Mouse (Mus musculus): ENCODE results near the gene Tent5a. TPM values are rescaled to one million over a fixed set of nuclear protein-coding genes. Genes with fewer than 3 reads are reported as not detected.

The Tent5a gene
- total and polyA plus RNA-seq, 2 experiments from 2014 or later, result 3.0 to 3.8 TPM

DNA sequence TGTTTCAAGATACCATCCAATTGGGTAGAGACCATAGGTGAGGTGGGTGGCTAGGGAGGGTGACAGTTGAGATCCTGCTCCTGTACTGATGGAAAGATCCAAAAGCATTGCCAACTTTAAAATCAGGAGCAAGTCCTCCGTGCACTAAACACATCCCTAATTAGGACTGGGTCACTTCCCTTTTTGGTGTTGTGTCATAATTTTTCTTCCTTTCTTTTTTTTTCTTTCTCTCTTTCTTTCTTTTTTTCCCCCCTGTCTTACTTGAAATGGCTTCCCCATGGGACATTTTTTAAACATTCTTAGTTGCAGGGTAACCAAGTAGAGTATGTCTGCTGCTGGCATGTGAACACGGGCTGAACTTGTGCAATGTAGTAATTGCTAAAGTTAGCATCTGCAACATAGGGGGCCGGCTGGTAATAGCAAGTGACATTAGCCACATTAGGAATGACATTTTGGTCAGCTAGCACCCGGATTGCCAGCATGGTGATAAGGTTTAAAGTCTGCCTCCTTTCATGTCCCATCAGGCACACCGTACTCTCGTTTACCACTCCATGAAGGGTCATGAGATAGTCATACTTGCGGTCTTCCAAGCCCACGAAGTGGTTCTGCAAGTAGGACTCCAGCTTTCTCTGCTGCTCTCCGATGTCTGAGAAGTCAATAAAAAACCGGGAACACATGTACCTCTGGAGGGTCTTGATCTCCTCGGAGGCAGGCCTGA, 2.8 kb downstream of the Tent5a start:
- no peak for DNase-seq (ENCODE audit: low spot score)
- no peaks in the 10 kb centered on the region for H3K9me3 ChIP-seq (ENCODE audit: low read length)
- WGBS, result 84% methylated on average over 11 of the region's 11 CpGs
- H3K9ac ChIP-seq (replicated peaks; ENCODE audit: low read length, poor library complexity, severe bottlenecking), result no peak overlapping the region
- H3K4me2 ChIP-seq (ENCODE audit: low read depth, low read length, poor library complexity, severe bottlenecking), result peak overlapping the region; percentile 95
- TF ChIP-seq CTCF (IDR thresholded peaks at IDR 0.05), result no peak
- peak overlapping the region; percentile 58; the same call in 1 of the 2 replicates for H3K4me3 ChIP-seq (ENCODE audit: low read depth, low read length)
- no peaks in the 10 kb centered on the region for H3K4me1 ChIP-seq (ENCODE audit: insufficient read depth, low read length)
- H3K27ac ChIP-seq (ENCODE audit: low read depth, low read length), result no peak overlapping the region
- no peaks in the 10 kb centered on the region for H3K36me3 ChIP-seq (ENCODE audit: insufficient read depth, low read length)
- no peaks in the 10 kb centered on the region for H3K27me3 ChIP-seq (ENCODE audit: insufficient read depth, low read length)
- no peak for ATAC-seq (ENCODE audit: low FRiP score)

DNA sequence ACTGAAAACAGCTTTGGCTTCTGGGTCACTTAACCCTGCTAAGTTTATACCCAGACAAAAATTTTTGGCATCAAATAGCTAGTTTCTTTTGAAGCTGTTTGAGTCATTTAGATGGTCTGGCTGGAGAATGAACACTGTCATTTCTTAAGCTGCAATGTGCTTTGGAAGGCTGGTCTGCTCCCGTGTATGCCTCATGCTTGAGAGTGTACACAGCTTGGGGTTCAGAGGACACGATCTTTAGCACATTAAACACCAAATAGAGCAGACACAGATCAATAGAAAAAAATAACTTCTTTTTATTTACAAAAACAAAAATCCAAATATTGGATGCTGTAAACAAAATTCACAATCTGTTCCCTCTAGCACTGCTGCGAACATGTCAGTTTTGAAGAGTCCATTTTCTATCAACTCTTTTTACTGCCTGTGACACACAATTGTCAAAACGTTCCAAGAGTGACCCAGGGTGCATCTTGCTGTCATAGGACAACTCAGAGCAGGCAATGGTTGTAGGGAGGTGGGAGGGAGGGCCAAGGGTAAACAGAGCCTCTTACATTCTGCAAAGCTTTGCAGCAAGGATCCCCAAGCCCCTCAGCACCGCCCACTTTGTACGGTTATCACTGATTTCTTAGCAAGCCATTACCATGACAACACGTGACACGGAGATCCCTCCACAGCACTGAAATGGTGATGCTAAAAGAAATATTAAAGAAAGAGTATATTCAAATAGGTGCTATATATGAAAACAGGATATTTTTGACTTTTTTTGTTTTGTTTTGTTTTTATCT, 6.8 kb downstream of the Tent5a start:
- Histone ChIP-seq H3K27me3 (ENCODE audit: insufficient read depth, low read length) (no peaks in the 10 kb centered on the region), H3K36me3 (ENCODE audit: insufficient read depth, low read length) (no peaks in the 10 kb centered on the region), H3K27ac (ENCODE audit: low read depth, low read length) (no peak overlapping the region), H3K4me1 (ENCODE audit: insufficient read depth, low read length) (no peaks in the 10 kb centered on the region), H3K4me2 (ENCODE audit: low read depth, low read length, poor library complexity, severe bottlenecking) (no peak overlapping the region), H3K9ac (replicated peaks; ENCODE audit: low read length, poor library complexity, severe bottlenecking) (no peak overlapping the region), H3K4me3 (ENCODE audit: low read depth, low read length) (no peak overlapping the region), H3K9me3 (ENCODE audit: low read length) (no peaks in the 10 kb centered on the region)
- DNase-seq (ENCODE audit: low spot score) (no peak), ATAC-seq (ENCODE audit: low FRiP score) (no peak)
- no peak for TF ChIP-seq CTCF (IDR thresholded peaks at IDR 0.05)
- WGBS, result 45% methylated on average over 8 of the region's 8 CpGs

DNA sequence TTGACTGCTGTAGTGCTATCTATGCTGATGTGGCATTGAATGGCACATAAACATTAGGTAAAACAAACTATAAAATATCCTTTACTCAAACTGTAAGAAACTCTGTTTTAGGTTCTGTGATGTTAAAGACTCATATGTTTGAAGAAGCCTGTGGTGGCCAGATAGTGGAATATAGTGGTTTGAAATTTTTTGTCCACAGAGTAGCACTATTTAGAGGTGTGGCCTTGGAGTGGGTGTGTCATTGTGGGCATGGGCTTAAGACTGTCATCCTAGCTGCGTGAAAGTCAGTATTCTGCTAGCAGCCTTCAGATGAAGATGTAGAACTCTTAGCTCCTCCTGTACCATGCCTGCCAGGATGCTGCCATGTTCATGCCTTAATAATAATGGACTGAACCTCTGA, 11.0 kb downstream of the Tent5a start:
- Histone ChIP-seq H3K9me3 (ENCODE audit: low read length) (no peaks in the 10 kb centered on the region), H3K27ac (ENCODE audit: low read depth, low read length) (no peak overlapping the region), H3K36me3 (ENCODE audit: insufficient read depth, low read length) (no peaks in the 10 kb centered on the region), H3K4me1 (ENCODE audit: insufficient read depth, low read length) (no peaks in the 10 kb centered on the region), H3K4me2 (ENCODE audit: low read depth, low read length, poor library complexity, severe bottlenecking) (no peak overlapping the region), H3K27me3 (ENCODE audit: insufficient read depth, low read length) (no peaks in the 10 kb centered on the region), H3K9ac (replicated peaks; ENCODE audit: low read length, poor library complexity, severe bottlenecking) (no peak overlapping the region), H3K4me3 (ENCODE audit: low read depth, low read length) (no peak overlapping the region)
- ATAC-seq (ENCODE audit: low FRiP score) (no peak), DNase-seq (ENCODE audit: low spot score) (no peak)
- no peak for TF ChIP-seq CTCF (IDR thresholded peaks at IDR 0.05)
- 71% methylated on average over 1 of the region's 1 CpGs for WGBS

DNA sequence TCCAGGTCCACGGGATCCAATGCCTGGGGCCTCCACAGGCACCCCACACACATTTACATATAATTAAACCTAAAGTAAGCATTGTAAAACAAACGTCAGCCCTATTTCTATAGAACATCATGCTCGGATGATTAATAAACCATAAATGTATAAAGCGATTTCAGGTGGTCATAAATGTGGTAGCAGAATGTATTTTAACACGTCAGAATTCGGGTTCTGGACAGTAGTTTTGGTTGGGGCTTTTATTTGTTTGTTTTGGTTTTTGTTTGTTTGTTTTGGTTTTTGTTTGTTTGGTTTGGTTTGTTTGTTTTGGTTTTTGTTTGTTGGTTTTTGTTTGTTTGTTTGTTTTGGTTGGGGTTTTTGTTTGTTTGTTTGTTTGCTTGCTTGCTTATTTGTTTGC, 14.7 kb downstream of the Tent5a start, which contains the start of gene Gm11114:
Gm11114 (plus strand) TSS at position 301 of the 400 bp plus-strand sequence.
- no peak within 1 kb of the TSS for H3K9ac ChIP-seq (replicated peaks; ENCODE audit: low read length, poor library complexity, severe bottlenecking)
- no peak for TF ChIP-seq CTCF (IDR thresholded peaks at IDR 0.05)
- DNase-seq (ENCODE audit: low spot score) (no peak), ATAC-seq (ENCODE audit: low FRiP score) (no peak)
- no peak within 1 kb of the TSS for H3K4me3 ChIP-seq (ENCODE audit: low read depth, low read length)
- H3K36me3 ChIP-seq (ENCODE audit: insufficient read depth, low read length), result no peaks in the 10 kb centered on the region
- H3K27ac ChIP-seq (ENCODE audit: low read depth, low read length), result no peak within 1 kb of the TSS
- H3K4me2 ChIP-seq (ENCODE audit: low read depth, low read length, poor library complexity, severe bottlenecking), result no peak within 1 kb of the TSS
- no peaks in the 10 kb centered on the region for H3K4me1 ChIP-seq (ENCODE audit: insufficient read depth, low read length)
- H3K27me3 ChIP-seq (ENCODE audit: insufficient read depth, low read length), result no peaks in the 10 kb centered on the region
- WGBS, result 89% methylated on average over 6 of the region's 6 CpGs
- H3K9me3 ChIP-seq (ENCODE audit: low read length), result no peaks in the 10 kb centered on the region

DNA sequence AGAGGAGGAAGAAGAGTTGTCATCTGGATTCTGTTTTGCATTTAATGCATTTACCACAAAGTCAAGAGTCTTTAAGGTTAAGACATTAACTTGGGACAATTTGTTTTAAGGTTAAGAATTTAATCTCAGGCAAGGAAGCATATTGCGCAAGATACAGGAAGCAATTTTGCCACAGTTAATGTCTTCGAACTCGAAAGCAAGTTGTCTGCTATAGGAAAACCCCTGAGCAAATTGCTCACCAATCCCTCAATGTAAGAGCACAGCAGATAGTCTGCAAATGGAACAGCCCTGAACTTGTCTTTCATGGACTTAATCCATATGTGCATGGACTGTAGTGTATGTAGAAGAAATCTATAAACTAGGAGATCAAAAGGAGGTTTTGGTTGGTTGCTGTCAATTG, 23.8 kb downstream of the Tent5a start:
- no peak for TF ChIP-seq CTCF (IDR thresholded peaks at IDR 0.05)
- Histone ChIP-seq H3K4me1 (ENCODE audit: insufficient read depth, low read length) (no peaks in the 10 kb centered on the region), H3K4me3 (ENCODE audit: low read depth, low read length) (no peak overlapping the region), H3K9ac (replicated peaks; ENCODE audit: low read length, poor library complexity, severe bottlenecking) (no peak overlapping the region), H3K27me3 (ENCODE audit: insufficient read depth, low read length) (no peaks in the 10 kb centered on the region), H3K36me3 (ENCODE audit: insufficient read depth, low read length) (no peaks in the 10 kb centered on the region), H3K4me2 (ENCODE audit: low read depth, low read length, poor library complexity, severe bottlenecking) (no peak overlapping the region), H3K9me3 (ENCODE audit: low read length) (no peaks in the 10 kb centered on the region), H3K27ac (ENCODE audit: low read depth, low read length) (no peak overlapping the region)
- DNase-seq (ENCODE audit: low spot score), result no peak
- ATAC-seq (ENCODE audit: low FRiP score), result no peak
- 93% methylated on average over 3 of the region's 3 CpGs for WGBS

DNA sequence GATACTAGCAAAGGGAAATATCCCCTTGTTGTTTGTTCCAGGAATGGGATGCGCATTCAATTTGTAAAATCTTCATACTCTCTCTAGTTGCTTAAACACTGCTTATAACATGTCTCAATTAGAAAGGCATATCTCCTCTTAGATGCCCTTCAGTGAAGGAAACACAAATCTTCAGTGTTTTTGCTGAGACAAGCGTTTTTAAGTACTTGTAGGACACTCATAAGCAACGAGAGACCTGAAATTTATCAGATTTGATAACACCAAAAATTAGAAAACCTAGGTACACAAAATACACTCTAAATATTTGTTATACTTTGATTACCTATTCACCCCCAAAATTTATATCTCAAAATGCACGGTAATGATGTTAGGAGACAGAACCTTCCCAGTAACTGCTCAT, 24.3 kb downstream of the Tent5a start:
- Histone ChIP-seq H3K4me2 (ENCODE audit: low read depth, low read length, poor library complexity, severe bottlenecking) (no peak overlapping the region), H3K36me3 (ENCODE audit: insufficient read depth, low read length) (no peaks in the 10 kb centered on the region), H3K9ac (replicated peaks; ENCODE audit: low read length, poor library complexity, severe bottlenecking) (no peak overlapping the region), H3K4me3 (ENCODE audit: low read depth, low read length) (no peak overlapping the region), H3K9me3 (ENCODE audit: low read length) (no peaks in the 10 kb centered on the region), H3K27me3 (ENCODE audit: insufficient read depth, low read length) (no peaks in the 10 kb centered on the region), H3K27ac (ENCODE audit: low read depth, low read length) (no peak overlapping the region), H3K4me1 (ENCODE audit: insufficient read depth, low read length) (no peaks in the 10 kb centered on the region)
- no peak for TF ChIP-seq CTCF (IDR thresholded peaks at IDR 0.05)
- WGBS, result 83% methylated on average over 4 of the region's 4 CpGs
- ATAC-seq (ENCODE audit: low FRiP score), result no peak
- no peak for DNase-seq (ENCODE audit: low spot score)

Measured in midbrain, postnatal 0 days (tissue).